In the genomic region with DNA sequence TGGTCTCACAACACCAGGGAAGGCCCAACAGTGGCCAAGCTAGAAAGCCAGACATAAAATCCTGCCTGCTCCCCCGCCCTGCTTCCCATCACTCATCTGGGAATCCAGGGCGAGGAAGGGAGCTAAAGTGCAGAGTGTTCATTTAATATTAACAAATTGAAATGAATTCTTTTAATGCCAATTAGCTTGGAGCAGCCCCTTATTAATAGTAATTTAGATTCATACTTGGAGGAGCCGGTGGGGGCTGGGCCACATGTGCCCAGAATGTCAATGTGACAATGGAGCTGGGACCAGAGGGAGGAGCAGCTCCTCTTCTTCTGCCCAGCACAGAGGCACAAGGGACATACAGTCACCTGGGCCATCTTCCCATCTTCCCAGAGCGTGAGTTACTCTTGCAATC, we compare ENCODE assay signal across 22 mouse cellular contexts.
DNase-seq lines count a peak whose midpoint lies in the region; ATAC-seq lines count a peak whose summit lies in the region.
"Had no signal": no experiment of that assay in that cellular context is flagged by ENCODE, and none has a peak within 500 bp of the region (broad histone marks: within the 10 kb centered on the region; RNA-seq: fewer than 3 reads in every experiment).

No protein-coding gene starts in this region.

- 0 out of 2 replicates have a peak, but pooled peaks cover 7% of the 10 kb centered on the region for H3K4me1 ChIP-seq in hindbrain, embryonic 11.5 days (replicated peaks; ENCODE audit: control insufficient read depth, insufficient read depth, low read length)
- peaks cover 15% of the 10 kb centered on the region for H3K4me1 ChIP-seq in hindbrain, embryonic 10.5 days (replicated peaks)
- peaks cover 29% of the 10 kb centered on the region for H3K4me1 ChIP-seq in neural tube, embryonic 11.5 days (ENCODE audit: control insufficient read depth, insufficient read depth, low read length)
- peaks cover 95% of the 10 kb centered on the region for H3K4me1 ChIP-seq in neural tube, embryonic 13.5 days (replicated peaks)

- H3K4me3 ChIP-seq in hindbrain, embryonic 11.5 days (ENCODE audit: low read depth, low read length): peak overlapping the region; percentile 15; the same call in 1 of the 2 replicates
- H3K4me3 ChIP-seq in hindbrain, embryonic 10.5 days: no peak overlapping the region
- H3K4me3 ChIP-seq in neural tube, embryonic 11.5 days (ENCODE audit: low read depth, low read length): peak overlapping the region; percentile 71
- H3K4me3 ChIP-seq in neural tube, embryonic 13.5 days: peak overlapping the region; percentile 56
- H3K4me3 ChIP-seq: embryonic facial prominence, embryonic 15.5 days; liver, embryonic 15.5 days had no signal

- DNase-seq in hindbrain, embryonic 11.5 days (ENCODE audit: low spot score): no peak
- DNase-seq in hindbrain, embryonic 10.5 days (ENCODE audit: low spot score): no peak
- no peak for DNase-seq in neural tube, embryonic 11.5 days (ENCODE audit: low spot score)
- no peak for DNase-seq in neural tube, embryonic 10.5 days (ENCODE audit: extremely low spot score, low spot score)
- DNase-seq in ovary, adult 18-20 months (ENCODE audit: low spot score): no peak
- no peak for DNase-seq in layer of hippocampus, adult 9-11 months
- DNase-seq in kidney, postnatal 36 days: no peak
- DNase-seq: adrenal gland, postnatal 14 days; cerebellum, adult 11 months; cerebellum, postnatal 36 days; heart, postnatal 10 days; kidney, adult 8-10 months; retina, postnatal 1 day; thymus, adult 18-20 months; thymus, postnatal 4 days had no signal

- H3K4me2 ChIP-seq in hindbrain, embryonic 11.5 days (replicated peaks; ENCODE audit: low read depth, low read length): peak overlapping the region; percentile 24
- H3K4me2 ChIP-seq in neural tube, embryonic 11.5 days (ENCODE audit: low read depth): peak overlapping the region; percentile 82
- peak overlapping the region; percentile 69 for H3K4me2 ChIP-seq in neural tube, embryonic 13.5 days
- H3K4me2 ChIP-seq: embryonic facial prominence, embryonic 15.5 days; heart, embryonic 11.5 days; liver, embryonic 15.5 days had no signal

- H3K9me3 ChIP-seq in hindbrain, embryonic 11.5 days (ENCODE audit: control insufficient read depth, low read length): no peaks in the 10 kb centered on the region
- no peaks in the 10 kb centered on the region for H3K9me3 ChIP-seq in hindbrain, embryonic 10.5 days
- no peaks in the 10 kb centered on the region for H3K9me3 ChIP-seq in neural tube, embryonic 11.5 days (ENCODE audit: control insufficient read depth, low read length)
- H3K9me3 ChIP-seq in neural tube, embryonic 13.5 days: no peaks in the 10 kb centered on the region
- H3K9me3 ChIP-seq: embryonic facial prominence, embryonic 15.5 days; liver, embryonic 15.5 days had no signal

- peaks cover 21% of the 10 kb centered on the region for H3K27me3 ChIP-seq in hindbrain, embryonic 11.5 days (ENCODE audit: control insufficient read depth, insufficient read depth, low read length)
- H3K27me3 ChIP-seq in hindbrain, embryonic 10.5 days (ENCODE audit: insufficient read depth, poor library complexity, severe bottlenecking): peaks cover 100% of the 10 kb centered on the region
- no peaks in the 10 kb centered on the region for H3K27me3 ChIP-seq in neural tube, embryonic 11.5 days (ENCODE audit: control insufficient read depth, insufficient read depth, low read length)
- H3K27me3 ChIP-seq in neural tube, embryonic 13.5 days: no peaks in the 10 kb centered on the region
- H3K27me3 ChIP-seq: Patski had no signal

- 52% methylated on average over 4 of the region's 4 CpGs for WGBS in hindbrain, embryonic 11.5 days
- WGBS in hindbrain, embryonic 10.5 days: 59% methylated on average over 4 of the region's 4 CpGs
- 34% methylated on average over 4 of the region's 4 CpGs for WGBS in neural tube, embryonic 11.5 days
- 19% methylated on average over 4 of the region's 4 CpGs for WGBS in neural tube, embryonic 13.5 days

- ATAC-seq in hindbrain, embryonic 11.5 days (ENCODE audit: low FRiP score): no peak
- ATAC-seq in neural tube, embryonic 11.5 days (ENCODE audit: insufficient read depth, low FRiP score, low TSS enrichment): no peak
- ATAC-seq in neural tube, embryonic 13.5 days (ENCODE audit: low read depth): no peak
- ATAC-seq: CD4-positive, CD25-positive, alpha-beta regulatory T cell, adult 4 months; midbrain, embryonic 16.5 days; Patski had no signal

- peak overlapping the region; percentile 8; the same call in 1 of the 2 replicates for H3K9ac ChIP-seq in hindbrain, embryonic 11.5 days (ENCODE audit: low read depth, low read length)
- H3K9ac ChIP-seq in neural tube, embryonic 11.5 days (ENCODE audit: low read length): peak overlapping the region; percentile 5; the same call in 1 of the 2 replicates
- peak overlapping the region; percentile 62 for H3K9ac ChIP-seq in neural tube, embryonic 13.5 days
- H3K9ac ChIP-seq: embryonic facial prominence, embryonic 15.5 days; liver, embryonic 15.5 days had no signal

- H3K36me3 ChIP-seq in hindbrain, embryonic 11.5 days (ENCODE audit: control insufficient read depth, insufficient read depth, low read length): no peaks in the 10 kb centered on the region
- no peaks in the 10 kb centered on the region for H3K36me3 ChIP-seq in hindbrain, embryonic 10.5 days
- no peaks in the 10 kb centered on the region for H3K36me3 ChIP-seq in neural tube, embryonic 11.5 days (ENCODE audit: control insufficient read depth, insufficient read depth, low read length)
- peaks cover 11% of the 10 kb centered on the region for H3K36me3 ChIP-seq in neural tube, embryonic 13.5 days
- H3K36me3 ChIP-seq: embryonic facial prominence, embryonic 15.5 days; liver, embryonic 15.5 days had no signal

- 0 out of 2 replicates have a peak overlapping the region, but pooled peaks have one; percentile 18 for H3K27ac ChIP-seq in hindbrain, embryonic 11.5 days (ENCODE audit: low read depth, low read length)
- H3K27ac ChIP-seq in hindbrain, embryonic 10.5 days: no peak overlapping the region
- peak overlapping the region; percentile 34; the same call in 1 of the 2 replicates for H3K27ac ChIP-seq in neural tube, embryonic 11.5 days (ENCODE audit: low read depth, low read length)
- peak overlapping the region; percentile 74 for H3K27ac ChIP-seq in neural tube, embryonic 13.5 days (replicated peaks)
- H3K27ac ChIP-seq: embryonic facial prominence, embryonic 15.5 days; liver, embryonic 15.5 days had no signal

Comparison
In these comparisons a context has a peak if more than half of its experiments do, and no peak if none do; other contexts are left out.
1. H3K4me2 ChIP-seq: peak in every context shown above with its lines; median percentile 82 in neural tube, embryonic 11.5 days; 69 in neural tube, embryonic 13.5 days; 24 in hindbrain, embryonic 11.5 days.
2. H3K9ac ChIP-seq: peak in every context shown above with its lines; median percentile 62 in neural tube, embryonic 13.5 days; 8 in hindbrain, embryonic 11.5 days; 5 in neural tube, embryonic 11.5 days.